ENCODE assay signal across 16 mouse cellular contexts in genomic region chr17:15129630-15130287, GRCm38 (mm10).
DNase-seq lines count a peak whose midpoint lies in the region; ATAC-seq lines count a peak whose summit lies in the region.
"Had no signal": no experiment of that assay in that cellular context is flagged by ENCODE, and none has a peak within 500 bp of the region (broad histone marks: within the 10 kb centered on the region; RNA-seq: fewer than 3 reads in every experiment).

No protein-coding gene starts in this region.

- H3K9ac ChIP-seq in heart, embryonic 12.5 days, result no peak overlapping the region
- H3K9ac ChIP-seq: embryonic facial prominence, embryonic 12.5 days; liver, embryonic 12.5 days; midbrain, embryonic 12.5 days had no signal

- peaks cover 12% of the 10 kb centered on the region for H3K4me1 ChIP-seq in heart, embryonic 12.5 days (replicated peaks)
- H3K4me1 ChIP-seq: embryonic facial prominence, embryonic 12.5 days; midbrain, embryonic 12.5 days had no signal

- peak; percentile 53 for DNase-seq in adrenal gland, postnatal 10 days
- DNase-seq in adrenal gland, postnatal 4 days (ENCODE audit: low spot score in 2 of 2), result no peak
- DNase-seq in gastrocnemius, postnatal 14 days, result peak; percentile 57
- no peak for DNase-seq in kidney, adult 18-20 months
- DNase-seq in embryo, embryonic 10 days (ENCODE audit: low spot score), result no peak
- DNase-seq in layer of hippocampus, adult 18-20 months (ENCODE audit: low spot score in 2 of 2), result no peak
- DNase-seq: cerebellum, postnatal 10 days; kidney, postnatal 10 days; lung, postnatal 10 days had no signal

- H3K27ac ChIP-seq in heart, embryonic 12.5 days (ENCODE audit: poor library complexity, severe bottlenecking), result peak overlapping the region; percentile 67
- H3K27ac ChIP-seq: embryonic facial prominence, embryonic 12.5 days; left cerebral cortex, adult 2 months; liver, embryonic 12.5 days; midbrain, embryonic 12.5 days had no signal

- intact Hi-C loops in gastrocnemius, postnatal 14 days (cut with DNase I; ENCODE audit: low total_unique reads), result no loop called here

- H3K36me3 ChIP-seq in heart, embryonic 12.5 days, result no peaks in the 10 kb centered on the region
- H3K36me3 ChIP-seq: embryonic facial prominence, embryonic 12.5 days; liver, embryonic 12.5 days; midbrain, embryonic 12.5 days had no signal

- 42% methylated on average over 9 of the region's 9 CpGs for WGBS in heart, embryonic 12.5 days

- no peaks in the 10 kb centered on the region for H3K9me3 ChIP-seq in heart, embryonic 12.5 days (replicated peaks)
- H3K9me3 ChIP-seq: embryonic facial prominence, embryonic 12.5 days; liver, embryonic 12.5 days; midbrain, embryonic 12.5 days had no signal

- no peak overlapping the region for H3K4me3 ChIP-seq in heart, embryonic 12.5 days
- H3K4me3 ChIP-seq: embryonic facial prominence, embryonic 12.5 days; left cerebral cortex, adult 2 months; liver, embryonic 12.5 days; midbrain, embryonic 12.5 days had no signal

- H3K27me3 ChIP-seq in heart, embryonic 12.5 days (replicated peaks), result 0 out of 2 replicates have a peak, but pooled peaks cover 7% of the 10 kb centered on the region
- H3K27me3 ChIP-seq: embryonic facial prominence, embryonic 12.5 days; liver, embryonic 12.5 days; midbrain, embryonic 12.5 days had no signal

- ATAC-seq in heart, embryonic 12.5 days (ENCODE audit: insufficient number of reproducible peaks, low FRiP score), result peak; percentile 69
- ATAC-seq in hematopoietic stem cell, adult 5-6 weeks (replicated peaks in 1 of 2; ENCODE audit: insufficient read depth in 1 of 2, low FRiP score in 2 of 2, low TSS enrichment in 1 of 2, low read depth in 1 of 2, poor library complexity in 2 of 2, severe bottlenecking in 2 of 2), result peak; percentile 20 to 31; a peak in 2 of 4 replicates
- ATAC-seq: inflammation-experienced regulatory T-cells, adult 6 months; liver, embryonic 12.5 days had no signal

- H3K4me2 ChIP-seq in heart, embryonic 12.5 days, result no peak overlapping the region
- H3K4me2 ChIP-seq: embryonic facial prominence, embryonic 12.5 days; liver, embryonic 12.5 days; midbrain, embryonic 12.5 days had no signal

Comparison
In these comparisons a context has a peak if more than half of its experiments do, and no peak if none do; other contexts are left out.
1. DNase-seq: peak in adrenal gland, postnatal 10 days (single experiment) and gastrocnemius, postnatal 14 days (single experiment); none in adrenal gland, postnatal 4 days (0 of 2), kidney, adult 18-20 months (single experiment), embryo, embryonic 10 days (single experiment) and layer of hippocampus, adult 18-20 months (0 of 2).